Mouse (Mus musculus) liver, embryonic 11.5 days (tissue): ENCODE results near the gene Ap5z1. TPM values are rescaled to one million over a fixed set of nuclear protein-coding genes. Genes with fewer than 3 reads are reported as not detected.

Source experiments
- polyA plus RNA-seq: library from polyadenylated mRNA; unstranded; fragments of >200 nt; fragmentation: Nextera tagmentation; extraction: Ambion mirVana; gene quantifications from 2 replicates; pipeline ENCODE4 v1.2.1, GENCODE M21; 2014

Ap5z1 gene
- polyA plus RNA-seq, 1 experiment from 2014 or later = 11.7 TPM

Other genes starting within 250 kb of the Ap5z1 start
- 3.1 and 4.0 TPM in 2 replicates for gene Foxk1, start 62.4 kb upstream of the Ap5z1 start, polyA plus RNA-seq
- 0.19 TPM in 1 of 2 replicates, not detected in the other for gene Papolb, start 66.1 kb downstream of the Ap5z1 start, polyA plus RNA-seq
- 1.1 and 1.2 TPM in 2 replicates for gene Radil, start 87.2 kb downstream of the Ap5z1 start, polyA plus RNA-seq
- gene Mmd2, start 144.9 kb downstream of the Ap5z1 start, polyA plus RNA-seq = 20.2 and 23.0 TPM in 2 replicates
- gene Wipi2, start 163.8 kb downstream of the Ap5z1 start, polyA plus RNA-seq = 52.7 and 56.3 TPM in 2 replicates
- 1.3 and 1.7 TPM in 2 replicates for gene Slc29a4, start 228.6 kb downstream of the Ap5z1 start, polyA plus RNA-seq